Mouse (Mus musculus): Measurements from ENCODE around the gene Shld1. TPM values are rescaled to one million over a fixed set of nuclear protein-coding genes. Genes with fewer than 3 reads are reported as not detected.

Shld1 gene
- total RNA-seq (2014; rRNA removed; ENCODE audit: low replicate concordance) (23.3 and 24.1 TPM in 2 replicates), polyA plus RNA-seq (2015; fragmentation: Nextera tagmentation; extraction: Ambion mirVana) (14.1 and 16.4 TPM in 2 replicates)

DNA sequence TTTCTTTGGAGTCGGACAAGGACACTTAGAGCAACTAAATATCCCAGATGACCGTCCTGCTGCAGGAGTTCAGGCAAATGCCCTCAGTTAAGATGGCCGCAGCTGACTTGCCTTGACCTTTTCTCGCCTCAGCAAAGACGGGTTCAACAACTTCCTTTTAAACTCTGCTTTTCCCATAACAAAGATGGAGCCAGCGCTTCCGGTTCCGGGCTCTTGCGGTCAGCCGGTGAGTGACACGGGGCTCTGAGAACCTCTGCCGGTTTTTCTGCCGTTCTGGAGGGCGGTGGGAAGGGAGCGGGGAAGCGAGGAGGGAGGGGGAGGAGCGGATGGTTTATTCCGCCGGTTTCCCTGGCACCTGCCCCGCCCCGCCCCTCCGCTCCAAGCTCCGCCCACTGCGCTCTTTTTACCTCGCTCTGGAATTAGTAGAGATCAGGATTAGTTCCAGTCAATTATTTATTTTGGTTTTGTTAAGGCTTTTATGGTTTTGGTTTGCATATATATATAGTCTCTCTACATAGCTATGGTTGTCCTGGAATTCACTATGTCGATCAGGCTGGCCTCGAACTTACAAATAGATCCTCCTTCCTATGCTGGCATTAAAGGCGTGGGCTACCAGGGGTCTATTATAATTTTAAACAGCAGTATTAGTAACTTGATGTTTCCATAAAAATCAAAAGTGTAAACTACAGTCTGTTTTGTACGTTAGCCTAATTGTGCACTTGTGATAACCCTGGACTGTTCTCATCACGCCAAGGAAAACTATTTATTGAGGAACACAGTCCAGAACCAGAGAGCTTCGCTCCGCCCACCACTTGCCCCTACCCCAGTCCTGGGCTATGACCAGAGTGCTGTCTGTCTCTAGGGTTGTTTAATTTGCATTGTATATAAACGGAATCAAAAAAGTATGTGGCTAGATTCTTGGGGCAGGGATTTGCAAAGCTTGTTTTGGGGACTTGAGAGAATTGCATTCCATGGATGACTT lies at the start of gene Shld1:
Gene Shld1, plus strand, starts transcription at position 176 of the 982 bp plus-strand sequence.
- peak within 1 kb of the TSS; percentile 88 for H3K27ac ChIP-seq (ENCODE audit: low read depth)

DNA sequence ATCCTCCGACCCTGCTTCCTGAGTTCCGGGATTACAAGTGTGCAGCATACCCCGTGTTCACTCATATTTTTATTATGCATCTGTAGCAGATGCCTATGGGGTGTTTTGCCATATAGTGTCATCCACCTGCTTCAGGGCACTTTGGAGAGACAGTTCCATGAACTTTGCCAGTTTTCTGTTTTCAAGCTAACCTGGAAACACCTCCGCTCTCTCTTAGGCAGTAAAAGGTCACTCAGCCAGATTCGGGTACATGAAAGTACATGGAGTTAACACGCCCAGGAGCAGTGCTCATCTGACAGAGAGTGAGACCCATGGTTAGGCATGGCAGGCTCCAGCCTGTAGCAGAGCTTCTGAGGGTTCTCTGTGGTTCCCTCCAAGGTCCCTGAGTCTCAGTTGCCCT lies 48.4 kb upstream of the Shld1 start:
- ATAC-seq (ENCODE audit: insufficient read depth, low read depth) (no peak), DNase-seq (ENCODE audit: low spot score) (no peak)
- H3K27ac ChIP-seq (ENCODE audit: low read depth), result no peak overlapping the region
- no peak overlapping the region for H3K4me2 ChIP-seq (ENCODE audit: low read depth, low read length)
- TF ChIP-seq CTCF (IDR thresholded peaks at IDR 0.05; ENCODE audit: low read depth) (no peak), EP300 (IDR thresholded peaks at IDR 0.05; ENCODE audit: low read depth) (no peak)
- no peaks in the 10 kb centered on the region for H3K27me3 ChIP-seq (ENCODE audit: control insufficient read depth, insufficient read depth, low read length)
- no peak overlapping the region for H3K9ac ChIP-seq (replicated peaks; ENCODE audit: low read depth, low read length)
- H3K9me3 ChIP-seq (replicated peaks; ENCODE audit: control insufficient read depth, low read length), result no peaks in the 10 kb centered on the region
- 92% methylated on average over 6 of the region's 6 CpGs for WGBS
- H3K4me1 ChIP-seq (ENCODE audit: control insufficient read depth, insufficient read depth), result 0 out of 2 replicates have a peak, but pooled peaks cover 7% of the 10 kb centered on the region
- no peaks in the 10 kb centered on the region for H3K36me3 ChIP-seq (replicated peaks; ENCODE audit: control insufficient read depth, insufficient read depth, low read length)
- H3K4me3 ChIP-seq (ENCODE audit: low read depth, low read length), result no peak overlapping the region

More for the DNA sequence above, at the start of gene Shld1:
- Histone ChIP-seq H3K4me3 (ENCODE audit: low read depth, low read length) (peak within 1 kb of the TSS; percentile 67), H3K27me3 (ENCODE audit: control insufficient read depth, insufficient read depth, low read length) (no peaks in the 10 kb centered on the region), H3K4me1 (ENCODE audit: control insufficient read depth, insufficient read depth) (0 out of 2 replicates have a peak, but pooled peaks cover 13% of the 10 kb centered on the region), H3K36me3 (replicated peaks; ENCODE audit: control insufficient read depth, insufficient read depth, low read length) (no peaks in the 10 kb centered on the region), H3K4me2 (ENCODE audit: low read depth, low read length) (peak within 1 kb of the TSS; percentile 58), H3K9ac (replicated peaks; ENCODE audit: low read depth, low read length) (peak within 1 kb of the TSS; percentile 58; the same call in 1 of the 2 replicates), H3K9me3 (replicated peaks; ENCODE audit: control insufficient read depth, low read length) (no peaks in the 10 kb centered on the region)
- DNase-seq (ENCODE audit: low spot score), result peak; percentile 94
- WGBS, result 9% methylated on average over 33 of the region's 33 CpGs
- ATAC-seq (ENCODE audit: insufficient read depth, low read depth), result peak; percentile 91
- TF ChIP-seq EP300 (IDR thresholded peaks at IDR 0.05; ENCODE audit: low read depth), result no peak
- no peak for TF ChIP-seq CTCF (IDR thresholded peaks at IDR 0.05; ENCODE audit: low read depth)

DNA sequence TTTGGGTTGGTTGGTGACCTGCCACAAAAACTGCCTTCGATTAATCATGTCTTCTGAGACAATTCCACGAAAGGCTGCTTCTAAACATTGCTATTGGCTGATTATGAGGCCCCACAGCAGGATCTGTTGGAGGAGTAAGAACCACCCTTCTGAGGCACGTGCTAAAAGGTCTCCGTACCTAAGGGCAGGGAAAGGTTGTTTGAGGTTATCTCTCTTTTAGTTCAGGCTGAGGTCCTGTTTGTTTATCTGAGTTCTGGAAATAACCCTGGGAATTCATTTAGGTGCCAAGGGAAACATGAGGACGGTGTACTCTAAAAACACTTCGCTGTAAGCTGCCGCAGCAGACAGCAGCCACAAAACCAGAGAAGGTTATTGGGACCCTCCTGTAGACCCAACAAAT lies 47.4 kb upstream of the Shld1 start:
- DNase-seq (ENCODE audit: low spot score), result peak; percentile 73
- H3K4me1 ChIP-seq (ENCODE audit: control insufficient read depth, insufficient read depth), result 0 out of 2 replicates have a peak, but pooled peaks cover 7% of the 10 kb centered on the region
- peak; percentile 87 for ATAC-seq (ENCODE audit: insufficient read depth, low read depth)
- TF ChIP-seq CTCF (IDR thresholded peaks at IDR 0.05; ENCODE audit: low read depth), result no peak
- TF ChIP-seq EP300 (IDR thresholded peaks at IDR 0.05; ENCODE audit: low read depth), result peak; percentile 93
- H3K4me3 ChIP-seq (ENCODE audit: low read depth, low read length), result no peak overlapping the region
- H3K4me2 ChIP-seq (ENCODE audit: low read depth, low read length), result peak overlapping the region; percentile 12; the same call in 1 of the 2 replicates
- no peaks in the 10 kb centered on the region for H3K27me3 ChIP-seq (ENCODE audit: control insufficient read depth, insufficient read depth, low read length)
- H3K27ac ChIP-seq (ENCODE audit: low read depth), result peak overlapping the region; percentile 77
- H3K9ac ChIP-seq (replicated peaks; ENCODE audit: low read depth, low read length), result no peak overlapping the region
- H3K36me3 ChIP-seq (replicated peaks; ENCODE audit: control insufficient read depth, insufficient read depth, low read length), result no peaks in the 10 kb centered on the region
- H3K9me3 ChIP-seq (replicated peaks; ENCODE audit: control insufficient read depth, low read length), result no peaks in the 10 kb centered on the region
- 27% methylated on average over 7 of the region's 7 CpGs for WGBS

GRCm38 (mm10) chr2:132641196-132641595 lies 45.5 kb upstream of the Shld1 start:
- ATAC-seq (ENCODE audit: insufficient read depth, low read depth), result no peak
- 39% methylated on average over 3 of the region's 3 CpGs for WGBS
- 0 out of 2 replicates have a peak, but pooled peaks cover 7% of the 10 kb centered on the region for H3K4me1 ChIP-seq (ENCODE audit: control insufficient read depth, insufficient read depth)
- no peaks in the 10 kb centered on the region for H3K27me3 ChIP-seq (ENCODE audit: control insufficient read depth, insufficient read depth, low read length)
- no peak overlapping the region for H3K27ac ChIP-seq (ENCODE audit: low read depth)
- H3K4me2 ChIP-seq (ENCODE audit: low read depth, low read length), result no peak overlapping the region
- TF ChIP-seq EP300 (IDR thresholded peaks at IDR 0.05; ENCODE audit: low read depth) (no peak), CTCF (IDR thresholded peaks at IDR 0.05; ENCODE audit: low read depth) (no peak)
- no peak overlapping the region for H3K9ac ChIP-seq (replicated peaks; ENCODE audit: low read depth, low read length)
- no peak overlapping the region for H3K4me3 ChIP-seq (ENCODE audit: low read depth, low read length)
- DNase-seq (ENCODE audit: low spot score), result no peak
- no peaks in the 10 kb centered on the region for H3K36me3 ChIP-seq (replicated peaks; ENCODE audit: control insufficient read depth, insufficient read depth, low read length)
- no peaks in the 10 kb centered on the region for H3K9me3 ChIP-seq (replicated peaks; ENCODE audit: control insufficient read depth, low read length)

GRCm38 (mm10) chr2:132643161-132643560 lies 43.6 kb upstream of the Shld1 start:
- Histone ChIP-seq H3K4me1 (ENCODE audit: control insufficient read depth, insufficient read depth) (0 out of 2 replicates have a peak, but pooled peaks cover 7% of the 10 kb centered on the region), H3K36me3 (replicated peaks; ENCODE audit: control insufficient read depth, insufficient read depth, low read length) (no peaks in the 10 kb centered on the region), H3K27ac (ENCODE audit: low read depth) (no peak overlapping the region), H3K9me3 (replicated peaks; ENCODE audit: control insufficient read depth, low read length) (no peaks in the 10 kb centered on the region), H3K4me2 (ENCODE audit: low read depth, low read length) (no peak overlapping the region), H3K27me3 (ENCODE audit: control insufficient read depth, insufficient read depth, low read length) (no peaks in the 10 kb centered on the region), H3K4me3 (ENCODE audit: low read depth, low read length) (no peak overlapping the region), H3K9ac (replicated peaks; ENCODE audit: low read depth, low read length) (no peak overlapping the region)
- WGBS, result 63% methylated on average over 4 of the region's 4 CpGs
- no peak for TF ChIP-seq CTCF (IDR thresholded peaks at IDR 0.05; ENCODE audit: low read depth)
- TF ChIP-seq EP300 (IDR thresholded peaks at IDR 0.05; ENCODE audit: low read depth), result no peak
- ATAC-seq (ENCODE audit: insufficient read depth, low read depth) (no peak), DNase-seq (ENCODE audit: low spot score) (no peak)

Data from heart, postnatal 0 days (tissue).